Mouse (Mus musculus) leukemia stem cell, adult 10-12 weeks (primary cell): ENCODE measurements around the gene Gm3012. TPM values are rescaled to one million over a fixed set of nuclear protein-coding genes. Genes with fewer than 3 reads are reported as not detected.

Experiments
- polyA plus RNA-seq: library from polyadenylated mRNA; stranded (reverse); fragments of >175 nt; gene quantifications from 2 replicates; pipeline ENCODE4 v1.2.3, GENCODE M21; 2012; ENCODE audit warnings: low replicate concordance

The Gm3012 gene
- polyA plus RNA-seq = not detected in 2 replicates

GRCm38 (mm10) chr14:3634212-3634611 lies at the start of gene Gm3012:
TSS of gene Gm3012 (plus strand) at chr14:3634512.

GRCm38 (mm10) chr14:3651730-3652129 lies 17.4 kb downstream of the Gm3012 start, which contains the start of gene Gm3020:
TSS of gene Gm3020 (plus strand) at chr14:3652030.

GRCm38 (mm10) chr14:3688483-3688882 lies 54.2 kb downstream of the Gm3012 start, which contains the start of gene Gm3043:
TSS of gene Gm3043 (plus strand) at chr14:3688783.

Other genes starting within 250 kb of the Gm3012 start
- gene Gm10413, start 239.4 kb upstream of the Gm3012 start, polyA plus RNA-seq = not detected in 2 replicates
- not detected in 2 replicates for gene Gm10409, start 221.9 kb upstream of the Gm3012 start, polyA plus RNA-seq
- not detected in 2 replicates for gene Gm3005, start 206.4 kb upstream of the Gm3012 start, polyA plus RNA-seq
- gene Gm10408, start 185.1 kb upstream of the Gm3012 start, polyA plus RNA-seq = not detected in 2 replicates
- gene Gm3020, start 17.5 kb downstream of the Gm3012 start, polyA plus RNA-seq = not detected in 2 replicates
- gene Gm3043, start 54.3 kb downstream of the Gm3012 start, polyA plus RNA-seq = not detected in 2 replicates
- not detected in 2 replicates for gene Gm3002, start 175.6 kb downstream of the Gm3012 start, polyA plus RNA-seq
- not detected in 2 replicates for gene Gm3033, start 211.7 kb downstream of the Gm3012 start, polyA plus RNA-seq
- gene Gm2916, start 249.7 kb downstream of the Gm3012 start, polyA plus RNA-seq = not detected in 2 replicates